Mouse (Mus musculus) thymus, postnatal 10 days (tissue): ENCODE measurements around the gene Bnc1.

Experiments
- DNase-seq, 2 experiments: peaks; one replicate each; pipeline ENCODE4 v3.0.0; 2021; ENCODE audit warnings: low spot score in 2 of 2

Bnc1 gene

DNA sequence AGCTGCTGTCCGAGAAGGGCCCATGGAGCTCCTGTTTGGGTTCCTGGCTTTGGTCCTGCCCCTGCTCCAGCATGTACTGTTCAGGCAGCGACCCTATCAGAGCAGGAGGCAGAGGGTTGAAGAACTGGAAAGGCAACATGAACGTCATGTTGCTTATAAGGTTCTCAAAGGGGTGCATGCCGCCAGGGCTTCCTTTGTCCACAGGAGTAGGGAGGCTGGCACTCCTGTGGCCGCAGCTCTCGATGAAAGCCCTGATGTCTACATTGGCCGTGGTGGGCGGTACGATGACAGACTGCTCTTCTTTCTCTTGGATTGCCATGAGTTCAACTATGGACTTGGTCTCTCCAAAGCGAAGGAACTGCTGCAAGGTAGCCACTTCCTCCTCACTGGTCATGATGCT lies 17.5 kb downstream of the Bnc1 start:
- DNase-seq = no peak

DNA sequence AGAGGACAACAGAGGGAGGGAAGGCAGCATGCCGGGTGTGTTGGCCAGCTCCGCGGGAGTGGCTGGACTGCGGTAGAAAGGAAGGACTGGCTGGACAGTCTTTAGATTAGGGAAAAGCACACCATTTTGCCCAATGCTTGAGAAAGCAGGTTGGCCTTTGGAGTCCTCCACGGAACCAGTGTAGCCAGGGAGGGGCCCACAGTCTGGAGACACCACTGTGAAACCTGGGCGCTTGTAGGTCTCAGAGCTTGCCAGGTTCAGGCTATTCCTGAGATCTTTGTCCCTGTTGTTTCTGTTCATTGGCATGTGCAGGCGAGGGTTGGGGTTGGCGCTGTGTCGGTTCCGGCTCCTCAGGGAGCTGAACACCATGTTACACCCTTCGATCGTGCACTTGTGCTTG lies 18.2 kb downstream of the Bnc1 start:
- no peak for DNase-seq

DNA sequence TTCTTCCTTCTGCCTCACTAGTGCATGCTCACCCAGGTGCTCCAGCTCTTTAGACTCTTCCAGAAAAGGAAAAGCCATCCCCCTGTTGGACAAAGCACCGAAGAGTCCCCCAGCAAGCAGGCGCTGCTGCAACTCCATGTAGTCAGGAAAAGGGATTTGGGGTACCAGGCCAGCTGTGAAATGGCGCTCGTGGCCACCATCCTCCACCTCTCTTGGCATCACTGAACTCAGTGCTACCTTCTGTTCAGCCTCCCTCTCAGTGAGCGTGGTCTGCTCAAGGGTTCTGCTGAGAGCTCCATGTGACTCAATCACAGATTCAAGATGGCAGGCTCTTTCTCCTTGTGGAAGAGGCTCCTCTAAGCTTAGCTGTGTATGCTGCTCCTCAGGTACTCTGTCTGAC lies 18.8 kb downstream of the Bnc1 start:
- no peak for DNase-seq

DNA sequence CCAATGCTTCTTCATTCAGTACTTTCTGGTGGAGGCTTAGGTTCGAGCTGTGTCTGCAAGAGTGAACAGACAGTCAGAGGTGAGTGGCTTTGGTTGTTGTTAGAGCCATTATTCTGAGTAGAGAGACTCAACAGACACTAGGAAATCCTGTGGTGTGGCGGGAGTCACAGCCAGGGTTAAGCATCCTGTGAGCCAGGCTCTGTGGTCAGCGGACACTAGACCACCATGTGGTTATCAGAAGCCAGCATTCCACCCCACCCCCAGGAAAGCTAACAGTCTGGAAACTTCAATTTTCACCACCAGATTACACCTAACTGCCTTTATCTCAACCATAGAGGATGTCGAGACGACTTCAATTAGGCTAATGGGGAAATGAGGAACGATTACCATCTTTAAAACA lies 23.1 kb downstream of the Bnc1 start:
- no peak for DNase-seq

DNA sequence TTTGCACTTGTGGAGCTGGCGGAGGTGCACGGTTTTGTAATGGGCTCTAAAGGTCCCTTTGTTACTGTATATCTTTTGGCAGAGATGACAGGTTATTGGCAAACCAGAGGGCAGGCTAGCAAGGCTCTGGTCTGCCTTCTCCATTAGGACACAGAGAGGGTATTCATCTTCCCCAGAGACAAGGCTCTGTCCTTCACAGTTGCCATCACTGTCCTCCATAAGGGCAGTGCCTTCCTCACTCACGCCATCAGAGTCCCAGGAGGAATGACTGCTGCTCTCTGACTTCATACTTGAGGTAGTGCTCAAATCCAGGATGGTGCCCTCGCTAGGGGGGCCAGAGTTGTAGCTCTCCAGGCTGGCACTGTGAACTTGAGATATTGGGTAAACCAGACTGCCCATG lies 23.6 kb downstream of the Bnc1 start:
- no peak for DNase-seq

DNA sequence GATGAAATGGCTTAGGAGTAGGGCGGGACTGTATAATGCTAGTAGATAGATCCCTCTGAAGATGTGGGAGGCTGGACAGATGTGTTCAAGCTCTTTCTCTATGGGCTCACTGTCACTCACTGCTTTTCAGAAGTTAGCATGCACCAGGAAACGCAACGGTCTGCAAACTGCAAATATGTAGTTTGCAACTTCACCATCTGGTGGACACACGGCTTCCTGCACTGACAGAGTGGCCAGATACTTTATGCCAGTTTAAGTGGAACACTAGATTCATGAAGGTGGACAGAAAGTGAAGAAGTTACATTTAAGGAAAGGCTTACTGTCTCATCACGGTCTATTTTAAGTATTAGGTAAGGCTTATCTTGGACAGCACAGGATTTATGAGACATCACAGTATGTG lies 25.9 kb downstream of the Bnc1 start:
- no peak for DNase-seq

DNA sequence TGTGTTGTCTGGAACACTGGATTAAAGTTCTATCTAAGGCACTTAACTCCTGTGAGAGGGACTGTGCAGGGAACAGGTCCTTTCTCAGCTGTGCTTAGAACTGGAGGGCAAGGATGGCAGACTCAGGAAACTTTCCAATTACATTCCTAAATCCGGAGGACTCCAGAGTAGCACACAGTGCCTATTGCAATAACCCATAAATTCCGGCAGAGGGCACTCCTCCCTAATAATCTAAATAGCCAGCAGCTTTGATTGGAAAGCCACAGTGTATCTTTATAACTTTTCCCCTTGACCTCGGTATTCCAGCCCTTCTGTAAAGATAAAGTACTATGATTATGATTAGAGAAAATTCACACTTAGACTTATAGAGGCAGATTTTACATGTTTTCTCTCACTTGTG lies 32.4 kb downstream of the Bnc1 start:
- DNase-seq = peak in 1 of 2 experiments; percentile 18

DNA sequence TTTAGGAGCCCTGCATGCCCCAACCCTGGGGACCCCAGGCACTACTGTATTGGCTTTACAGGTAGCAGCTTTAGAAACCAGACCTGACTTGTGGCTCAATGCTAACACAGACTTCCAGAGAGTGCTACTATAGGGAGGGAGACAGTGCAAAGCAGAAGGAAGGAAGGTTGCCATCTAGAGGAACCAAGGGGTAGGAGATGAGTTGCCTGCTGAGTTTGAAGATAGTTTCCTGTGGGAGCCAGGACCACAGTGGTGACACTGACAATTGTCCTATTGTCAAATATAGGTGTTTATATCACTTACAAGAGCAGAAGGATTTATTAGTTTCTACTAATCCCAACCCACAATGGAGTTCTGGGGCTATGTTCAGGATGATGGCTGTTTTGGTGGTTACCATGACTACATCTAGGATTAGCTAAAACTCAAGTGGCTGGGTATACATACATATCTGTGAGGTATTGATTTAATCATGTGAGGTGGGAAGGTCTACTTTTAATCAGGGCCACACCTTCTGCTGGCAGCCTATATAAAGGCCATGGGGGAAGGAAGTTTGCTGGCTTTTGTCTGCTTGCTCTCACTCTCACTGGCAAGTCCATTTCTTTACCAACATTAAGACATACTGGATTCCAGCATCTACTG lies 37.8 kb downstream of the Bnc1 start:
- DNase-seq = peak; percentile 31 to 50

DNA sequence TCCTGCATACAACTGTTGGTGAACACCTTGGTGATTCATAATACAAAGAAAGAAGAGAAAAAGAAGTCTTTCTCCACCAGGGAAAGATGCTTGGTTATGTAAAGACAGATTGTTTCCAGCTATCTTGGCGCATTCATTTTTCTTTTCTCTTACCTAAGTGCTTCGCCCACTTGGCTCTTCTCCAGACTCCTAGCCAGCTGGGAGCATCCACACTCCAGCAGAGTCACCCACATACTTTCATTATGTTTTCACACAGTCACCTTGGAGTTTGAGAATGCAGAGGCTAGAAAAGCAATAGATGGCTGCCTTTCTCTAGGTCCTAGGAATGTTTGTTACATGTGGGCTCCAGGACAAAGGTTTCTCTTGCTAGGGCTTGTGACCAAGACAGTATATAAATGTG lies 41.6 kb downstream of the Bnc1 start:
- DNase-seq = no peak

DNA sequence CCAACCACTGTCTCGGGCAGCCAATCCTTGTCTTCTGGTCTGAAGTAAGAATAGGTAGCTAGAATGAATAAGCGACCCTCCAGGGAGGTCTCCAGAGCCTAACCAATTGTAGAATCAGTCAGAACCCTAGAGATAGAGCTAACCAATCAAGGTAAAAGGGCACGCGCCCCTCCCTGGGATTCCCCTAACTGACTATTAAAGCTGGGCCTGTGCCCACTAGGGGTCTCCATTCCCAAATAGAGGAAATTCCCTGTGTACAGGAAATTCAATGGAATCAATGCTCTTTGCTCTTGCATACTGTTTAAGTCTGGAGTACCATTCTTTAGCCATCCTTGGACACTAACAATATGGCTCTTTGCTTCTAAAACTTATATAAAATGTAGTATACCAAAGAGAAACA lies 46.7 kb downstream of the Bnc1 start:
- no peak for DNase-seq

DNA sequence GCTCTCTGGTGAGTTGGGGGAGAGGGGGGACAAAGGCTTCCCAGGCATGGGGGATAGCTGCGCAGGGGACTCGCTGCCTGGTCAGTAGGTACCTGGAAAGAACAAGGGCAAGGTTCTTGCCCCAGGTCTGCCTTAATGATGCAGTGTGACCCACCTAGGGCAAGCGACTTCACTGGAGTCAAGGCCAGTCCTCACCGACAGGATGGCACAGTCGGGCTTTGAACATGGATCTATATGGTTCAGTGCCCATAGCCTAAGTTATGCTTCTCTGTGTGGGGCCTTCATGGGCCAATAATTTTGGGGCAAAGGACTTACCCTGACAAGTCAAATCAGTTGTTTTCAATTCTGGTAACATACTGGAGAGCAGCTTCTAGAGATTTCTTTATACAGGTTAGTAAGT lies 57.3 kb downstream of the Bnc1 start:
- no peak for DNase-seq

DNA sequence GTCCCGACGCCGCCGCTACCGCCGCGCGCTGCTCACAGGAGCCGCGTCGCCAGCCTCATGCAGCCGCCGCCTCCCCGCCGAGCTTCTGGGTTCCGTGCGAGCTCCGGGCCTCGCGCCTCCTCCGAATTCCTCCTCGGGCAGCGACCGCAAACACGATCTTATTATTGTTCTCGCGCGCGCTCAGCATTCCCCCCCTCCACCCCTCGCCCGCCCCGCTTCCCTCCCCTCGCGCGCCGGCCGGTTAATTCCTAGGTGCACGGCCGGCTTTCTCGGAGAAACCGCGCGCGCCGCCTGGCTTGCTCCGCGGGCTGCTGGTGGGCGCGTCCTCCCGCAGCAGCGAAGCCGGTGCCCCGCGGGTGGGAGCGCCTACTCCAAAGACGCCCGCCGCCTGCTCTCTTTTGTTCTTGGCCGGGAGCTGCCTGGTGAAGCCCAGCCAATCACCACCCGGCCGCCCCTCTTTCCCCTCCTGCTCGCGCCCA lies 57.8 kb downstream of the Bnc1 start, which contains the start of gene Hdgfl3:
Gene Hdgfl3, minus strand, starts transcription at position 207 of the 479 bp plus-strand sequence.
- DNase-seq = peak; percentile 28 to 67

DNA sequence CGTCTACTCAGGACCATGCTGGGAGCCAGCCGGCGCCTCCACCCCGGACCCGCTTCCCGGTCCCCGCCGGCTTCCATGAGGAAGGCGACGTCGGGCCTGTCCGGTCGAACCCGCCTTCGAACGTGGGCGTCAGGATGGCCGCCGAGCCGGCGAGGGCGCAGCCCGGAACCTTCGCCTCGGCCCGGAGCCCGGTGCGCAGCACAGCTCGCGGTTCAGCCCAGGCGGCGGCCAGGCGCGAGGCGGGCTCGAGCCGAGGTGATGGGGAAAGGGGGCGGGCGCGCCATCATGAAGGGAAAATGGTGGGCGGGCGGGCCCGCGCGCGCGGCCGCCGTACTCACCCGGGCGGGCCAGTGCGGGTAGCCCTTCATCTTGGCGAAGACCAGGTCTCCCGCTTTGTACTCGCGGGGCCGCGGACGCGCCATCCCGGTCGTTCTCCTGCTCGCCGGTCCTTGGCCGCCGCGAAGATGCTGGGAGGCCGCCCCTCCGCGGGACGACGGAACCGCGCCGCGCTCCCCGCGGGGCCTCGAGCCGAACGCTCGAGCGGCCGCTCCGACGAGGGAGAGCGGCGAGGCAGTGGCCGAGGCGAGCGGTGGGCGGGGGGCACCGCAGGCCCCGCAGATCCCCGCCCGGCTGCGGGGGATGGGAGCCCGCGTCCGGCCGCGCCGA lies 58.4 kb downstream of the Bnc1 start:
- DNase-seq = peak; percentile 15 to 57

DNA sequence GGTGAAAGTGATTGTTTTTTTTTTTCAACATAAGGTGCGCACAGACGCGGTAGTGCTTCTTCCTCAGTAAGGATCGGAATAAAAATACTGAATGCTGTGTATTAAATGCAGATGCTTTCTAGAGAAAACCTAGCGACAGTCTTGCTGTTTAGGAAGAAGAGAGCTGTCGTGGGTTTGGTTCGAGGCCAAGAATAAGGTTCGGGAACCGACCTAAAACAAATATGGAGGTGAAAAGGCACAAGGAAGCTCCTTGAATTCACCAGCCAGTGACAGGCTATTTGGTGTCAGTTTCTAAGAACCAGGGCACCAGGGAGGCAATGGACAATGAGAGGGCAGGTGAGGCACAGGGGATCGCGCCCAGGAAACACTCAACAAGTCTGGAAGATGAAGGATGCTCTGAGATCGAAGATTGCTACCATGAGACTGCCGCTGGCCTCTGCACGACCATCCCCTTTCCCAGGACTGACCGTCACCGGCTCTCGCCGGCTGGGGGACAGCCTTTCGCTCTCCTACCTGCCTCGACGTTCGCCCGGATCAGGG lies 59.0 kb downstream of the Bnc1 start:
- no peak for DNase-seq

DNA sequence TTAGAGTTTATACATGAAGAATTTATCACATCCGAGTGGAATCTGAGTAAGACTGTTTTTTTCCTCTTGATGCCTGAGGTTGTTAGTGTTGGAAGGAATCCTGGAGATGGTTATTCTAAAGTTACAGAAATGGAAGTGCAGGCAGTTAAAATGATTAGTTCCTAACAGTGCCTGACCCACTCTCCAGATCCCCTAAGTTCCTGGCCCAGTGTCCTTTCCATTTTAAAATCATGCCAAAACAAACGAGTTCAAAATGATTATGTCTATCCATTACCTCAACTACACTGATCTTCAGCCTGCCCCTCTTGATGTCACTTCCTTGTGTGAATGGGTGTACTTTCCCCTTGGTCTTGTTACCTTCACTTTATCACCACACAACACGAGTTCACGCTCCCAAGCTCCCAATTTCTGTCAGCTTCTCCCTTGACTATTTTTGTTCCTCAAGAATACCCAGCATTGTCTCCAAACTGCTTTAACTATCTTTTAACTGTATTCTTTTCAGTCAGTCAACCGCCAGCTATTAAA lies 59.5 kb downstream of the Bnc1 start:
- no peak for DNase-seq

DNA sequence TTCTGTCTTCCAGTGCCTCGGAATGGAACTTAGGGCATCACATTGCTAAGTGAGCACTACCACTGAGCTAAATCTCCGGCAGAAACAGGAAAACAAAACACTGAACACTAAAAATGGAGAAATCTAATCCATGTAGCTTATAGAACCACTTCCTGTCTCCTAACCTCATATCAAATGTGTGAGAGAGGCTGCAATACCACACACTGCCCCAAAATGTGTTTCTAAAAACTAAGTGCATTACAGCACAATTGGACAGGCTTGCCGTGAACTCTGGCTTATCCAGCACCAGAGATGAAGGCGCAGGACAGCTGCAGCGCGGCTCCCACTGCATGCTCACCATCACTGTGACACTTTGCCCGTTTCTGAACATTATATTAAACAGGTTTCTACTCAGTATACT lies 63.1 kb downstream of the Bnc1 start:
- no peak for DNase-seq

DNA sequence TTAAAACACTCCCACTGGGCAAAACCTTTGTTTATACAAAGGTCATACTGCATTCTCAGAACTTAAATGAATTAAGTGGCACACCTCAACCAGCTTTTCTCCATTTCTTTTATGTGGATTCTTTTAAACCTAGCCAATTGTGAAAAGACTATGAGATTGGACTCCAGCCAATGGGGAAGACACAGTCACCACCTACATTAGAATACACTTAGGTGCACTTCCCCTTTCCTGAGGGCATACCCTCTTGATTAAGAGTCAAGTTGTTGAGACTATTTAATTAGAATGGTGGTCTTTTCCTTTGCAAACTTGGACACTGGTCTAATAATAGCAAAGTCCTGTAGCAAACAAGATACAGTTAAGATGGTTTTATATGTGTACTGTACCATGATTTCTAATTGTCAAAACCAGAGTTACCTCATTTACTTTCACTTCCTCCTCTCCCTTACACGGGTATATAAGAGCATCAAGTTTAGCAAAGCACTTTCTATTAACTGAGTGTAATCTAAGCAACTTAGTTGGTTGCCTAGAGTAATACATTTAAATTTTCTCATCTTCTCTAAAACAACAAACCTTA lies 70.6 kb downstream of the Bnc1 start:
- DNase-seq = no peak

DNA sequence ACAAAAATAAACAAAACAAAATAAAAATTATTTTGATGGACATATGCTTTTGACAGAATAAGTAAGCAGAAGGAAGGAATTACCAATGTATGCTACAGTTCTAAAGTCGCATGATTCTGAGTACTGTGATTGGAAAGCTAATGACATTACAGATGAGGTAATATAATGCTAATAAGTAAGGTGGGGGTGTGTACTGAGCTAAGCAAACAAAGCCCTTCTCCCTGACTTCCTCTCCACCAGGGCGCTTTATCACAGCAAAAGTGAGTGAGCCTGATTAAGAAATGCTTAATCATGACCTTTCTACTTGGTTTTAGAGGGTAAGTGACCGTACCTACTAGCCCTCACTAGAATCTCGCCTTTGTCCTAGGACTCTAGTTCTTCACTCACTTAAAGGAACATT lies 71.8 kb downstream of the Bnc1 start:
- no peak for DNase-seq

DNA sequence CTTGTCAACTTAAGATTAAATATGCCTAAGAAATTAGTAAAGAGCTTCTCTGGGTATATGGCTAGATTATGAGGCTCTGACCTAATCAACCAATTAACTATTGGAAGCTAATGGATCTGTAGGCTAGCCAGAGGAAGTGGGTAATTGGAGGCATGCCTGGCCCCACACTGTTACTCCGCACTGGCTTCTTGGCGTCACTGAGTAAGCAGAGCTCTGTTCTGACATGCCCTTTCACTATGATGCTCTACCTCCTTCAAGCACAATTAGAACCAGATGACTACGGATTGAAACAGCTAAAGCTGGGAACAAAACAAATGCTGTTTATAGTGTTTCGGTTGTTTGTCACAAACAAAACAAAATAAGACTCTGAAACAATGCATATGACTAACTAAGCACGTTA lies 73.8 kb downstream of the Bnc1 start:
- DNase-seq = no peak
